Mouse (Mus musculus): ENCODE data around the gene Fam71f2. TPM values are rescaled to one million over a fixed set of nuclear protein-coding genes. Genes with fewer than 3 reads are reported as not detected.
A peak's percentile ranks its signal among the peaks of the same experiment; 100 is the strongest.

Gene Fam71f2
- total RNA-seq, 1 experiment, result 0.58 TPM

GRCm38 (mm10) chr6:29278513-29279267 lies 703 bp upstream of the Fam71f2 start:
- in situ Hi-C loops (cut with MboI; ENCODE audit: low sequenced_read_pairs in 2 of 2, unreplicated experiment in 2 of 2), result no loop called here
- no peaks in the 10 kb centered on the region for H3K9me3 ChIP-seq (ENCODE audit: control insufficient read depth, insufficient read depth, low read depth, low read length)
- no peak overlapping the region for H3K27ac ChIP-seq (ENCODE audit: insufficient read depth, low read depth, low read length, poor library complexity, severe bottlenecking)
- peak overlapping the region; percentile 50; the same call in 1 of the 2 replicates for H3K9ac ChIP-seq (ENCODE audit: insufficient read depth, low read depth, low read length, poor library complexity, severe bottlenecking)
- H3K4me3 ChIP-seq (ENCODE audit: insufficient read depth in 1 of 2, low read depth in 1 of 2, low read length in 2 of 2, poor library complexity in 1 of 2, severe bottlenecking in 1 of 2), result no peak overlapping the region
- peak; percentile 60 for DNase-seq (ENCODE audit: low read depth, low spot score)
- peaks cover 5% of the 10 kb centered on the region; the same call in 1 of the 2 replicates for H3K36me3 ChIP-seq (ENCODE audit: control insufficient read depth, insufficient read depth, low read length, poor library complexity, severe bottlenecking)
- H3K4me1 ChIP-seq (ENCODE audit: control insufficient read depth in 2 of 2, insufficient read depth in 2 of 2, low read length in 2 of 2, poor library complexity in 1 of 2), result peaks cover 2% of the 10 kb centered on the region in 2 experiments; a peak in 1 of 4 replicates
- no peak for TF ChIP-seq ZC3H11A (IDR thresholded peaks at IDR 0.05; ENCODE audit: borderline replicate concordance, low read depth, low read length)

- in situ Hi-C loops (cut with MboI; ENCODE audit: low sequenced_read_pairs in 2 of 2, unreplicated experiment in 2 of 2), result no loop called here
- Histone ChIP-seq H3K4me1 (ENCODE audit: control insufficient read depth in 2 of 2, insufficient read depth in 2 of 2, low read length in 2 of 2, poor library complexity in 1 of 2) (peaks cover 2% of the 10 kb centered on the region in 2 experiments; a peak in 1 of 4 replicates), H3K4me3 (ENCODE audit: insufficient read depth in 1 of 2, low read depth in 1 of 2, low read length in 2 of 2, poor library complexity in 1 of 2, severe bottlenecking in 1 of 2) (no peak overlapping the region), H3K9me3 (ENCODE audit: control insufficient read depth, insufficient read depth, low read depth, low read length) (no peaks in the 10 kb centered on the region), H3K36me3 (ENCODE audit: control insufficient read depth, insufficient read depth, low read length, poor library complexity, severe bottlenecking) (no peaks in the 10 kb centered on the region), H3K9ac (ENCODE audit: insufficient read depth, low read depth, low read length, poor library complexity, severe bottlenecking) (no peak overlapping the region), H3K27ac (ENCODE audit: insufficient read depth, low read depth, low read length, poor library complexity, severe bottlenecking) (no peak overlapping the region)
- TF ChIP-seq MAFK (IDR thresholded peaks at IDR 0.05; ENCODE audit: insufficient read depth, low read depth, low read length) (no peak), HCFC1 (IDR thresholded peaks at IDR 0.05; ENCODE audit: borderline replicate concordance, insufficient read depth, low read length) (no peak), ZC3H11A (IDR thresholded peaks at IDR 0.05; ENCODE audit: borderline replicate concordance, low read depth, low read length) (no peak), ZNF384 (IDR thresholded peaks at IDR 0.05; ENCODE audit: low read depth, low read length) (no peak), CHD2 (IDR thresholded peaks at IDR 0.05; ENCODE audit: low read depth, low read length) (no peak)
- no peak for DNase-seq (ENCODE audit: low read depth, low spot score)
Measured at GRCm38 (mm10) chr6:29280671-29281070, 1.3 kb downstream of the Fam71f2 start.

GRCm38 (mm10) chr6:29286870-29287269 lies 7.5 kb downstream of the Fam71f2 start:
- no peaks in the 10 kb centered on the region for H3K36me3 ChIP-seq (ENCODE audit: control insufficient read depth, insufficient read depth, low read length, poor library complexity, severe bottlenecking)
- H3K4me1 ChIP-seq (ENCODE audit: control insufficient read depth in 2 of 2, insufficient read depth in 2 of 2, low read length in 2 of 2, poor library complexity in 1 of 2), result no peaks in the 10 kb centered on the region
- H3K27ac ChIP-seq (ENCODE audit: insufficient read depth, low read depth, low read length, poor library complexity, severe bottlenecking), result no peak overlapping the region
- no peak overlapping the region for H3K9ac ChIP-seq (ENCODE audit: insufficient read depth, low read depth, low read length, poor library complexity, severe bottlenecking)
- DNase-seq (ENCODE audit: low read depth, low spot score), result no peak
- TF ChIP-seq HCFC1 (IDR thresholded peaks at IDR 0.05; ENCODE audit: borderline replicate concordance, insufficient read depth, low read length) (no peak), CHD2 (IDR thresholded peaks at IDR 0.05; ENCODE audit: low read depth, low read length) (no peak), ZNF384 (IDR thresholded peaks at IDR 0.05; ENCODE audit: low read depth, low read length) (no peak), ZC3H11A (IDR thresholded peaks at IDR 0.05; ENCODE audit: borderline replicate concordance, low read depth, low read length) (no peak), MAFK (IDR thresholded peaks at IDR 0.05; ENCODE audit: insufficient read depth, low read depth, low read length) (no peak)
- in situ Hi-C loops (cut with MboI; ENCODE audit: low sequenced_read_pairs in 2 of 2, unreplicated experiment in 2 of 2), result no loop called here
- H3K4me3 ChIP-seq (ENCODE audit: insufficient read depth in 1 of 2, low read depth in 1 of 2, low read length in 2 of 2, poor library complexity in 1 of 2, severe bottlenecking in 1 of 2), result no peak overlapping the region
- no peaks in the 10 kb centered on the region for H3K9me3 ChIP-seq (ENCODE audit: control insufficient read depth, insufficient read depth, low read depth, low read length)

- no peaks in the 10 kb centered on the region for H3K4me1 ChIP-seq (ENCODE audit: control insufficient read depth in 2 of 2, insufficient read depth in 2 of 2, low read length in 2 of 2, poor library complexity in 1 of 2)
- no peak overlapping the region for H3K27ac ChIP-seq (ENCODE audit: insufficient read depth, low read depth, low read length, poor library complexity, severe bottlenecking)
- H3K9ac ChIP-seq (ENCODE audit: insufficient read depth, low read depth, low read length, poor library complexity, severe bottlenecking), result no peak overlapping the region
- no peak for DNase-seq (ENCODE audit: low read depth, low spot score)
- no peaks in the 10 kb centered on the region for H3K36me3 ChIP-seq (ENCODE audit: control insufficient read depth, insufficient read depth, low read length, poor library complexity, severe bottlenecking)
- H3K9me3 ChIP-seq (ENCODE audit: control insufficient read depth, insufficient read depth, low read depth, low read length), result no peaks in the 10 kb centered on the region
- TF ChIP-seq CHD2 (IDR thresholded peaks at IDR 0.05; ENCODE audit: low read depth, low read length), result no peak
- no peak for TF ChIP-seq ZC3H11A (IDR thresholded peaks at IDR 0.05; ENCODE audit: borderline replicate concordance, low read depth, low read length)
- TF ChIP-seq MAFK (IDR thresholded peaks at IDR 0.05; ENCODE audit: insufficient read depth, low read depth, low read length), result no peak
- TF ChIP-seq ZNF384 (IDR thresholded peaks at IDR 0.05; ENCODE audit: low read depth, low read length), result no peak
- no peak for TF ChIP-seq HCFC1 (IDR thresholded peaks at IDR 0.05; ENCODE audit: borderline replicate concordance, insufficient read depth, low read length)
- in situ Hi-C loops (cut with MboI; ENCODE audit: low sequenced_read_pairs in 2 of 2, unreplicated experiment in 2 of 2), result no loop called here
- H3K4me3 ChIP-seq (ENCODE audit: insufficient read depth in 1 of 2, low read depth in 1 of 2, low read length in 2 of 2, poor library complexity in 1 of 2, severe bottlenecking in 1 of 2), result no peak overlapping the region
Measured at GRCm38 (mm10) chr6:29287481-29287880, 8.1 kb downstream of the Fam71f2 start.
